Mouse (Mus musculus) E14TG2a.4 (cell line): ENCODE results near the gene Csnk2b.

Experiments used
- CTCF ChIP-seq: conservative IDR thresholded peaks from 2 replicates; pipeline ENCODE4 v1.5.1; 2014; ENCODE audit warnings: low read length
- NANOG ChIP-seq: IDR thresholded peaks from 2 replicates; pipeline ENCODE4 v1.6.1; 2014; ENCODE audit warnings: borderline replicate concordance, low read length, mixed read lengths
- POU5F1 ChIP-seq: IDR thresholded peaks from 2 replicates; pipeline ENCODE4 v1.6.1; 2014; ENCODE audit warnings: low read length, borderline replicate concordance

DNA sequence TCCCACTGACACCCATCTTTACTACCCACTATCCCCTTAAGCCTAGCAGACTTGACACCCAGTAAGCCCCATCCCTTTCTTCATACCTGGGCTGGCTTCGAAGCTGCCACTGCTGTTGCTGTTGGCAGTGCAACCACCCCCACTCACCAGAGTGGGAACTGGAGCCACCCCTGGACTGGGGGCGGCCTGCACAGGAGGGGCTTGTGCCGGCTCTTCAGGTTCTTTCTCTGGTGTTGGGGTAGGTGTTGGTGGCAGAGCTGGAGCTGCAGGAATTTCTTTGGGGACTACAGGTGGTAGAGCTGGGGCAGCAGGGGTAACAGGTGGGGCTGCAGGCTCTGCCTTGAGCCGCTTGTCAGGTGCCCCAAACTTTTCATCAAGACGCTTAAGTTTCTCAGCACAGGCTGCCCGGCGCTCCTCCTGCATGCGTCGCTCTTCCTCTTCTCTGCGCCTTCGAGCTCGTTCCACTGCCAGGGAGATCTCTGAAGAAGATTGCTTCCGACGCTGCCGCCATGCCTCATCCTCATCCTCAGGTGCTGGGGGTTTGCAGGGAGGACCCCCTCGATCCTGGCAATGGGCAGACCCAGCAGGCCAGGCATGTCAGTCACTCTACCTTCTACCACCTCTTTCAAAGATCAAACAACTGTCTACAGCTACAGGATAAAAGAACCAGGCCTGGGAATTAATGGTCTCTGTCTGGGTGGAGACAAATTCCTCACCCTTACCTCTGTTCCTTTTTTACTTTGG lies 37.2 kb upstream of the Csnk2b start:
- TF ChIP-seq CTCF (no peak), NANOG (no peak), POU5F1 (no peak)
